Mouse (Mus musculus): ENCODE data around the gene 1700109H08Rik.
A peak's percentile ranks its signal among the peaks of the same experiment; 100 is the strongest.
"Not testable (repeated sequence)": the region's sequence is repeated elsewhere in the genome, so short reads cannot be mapped to it uniquely, and the experiment has no call there.

Gene 1700109H08Rik

DNA sequence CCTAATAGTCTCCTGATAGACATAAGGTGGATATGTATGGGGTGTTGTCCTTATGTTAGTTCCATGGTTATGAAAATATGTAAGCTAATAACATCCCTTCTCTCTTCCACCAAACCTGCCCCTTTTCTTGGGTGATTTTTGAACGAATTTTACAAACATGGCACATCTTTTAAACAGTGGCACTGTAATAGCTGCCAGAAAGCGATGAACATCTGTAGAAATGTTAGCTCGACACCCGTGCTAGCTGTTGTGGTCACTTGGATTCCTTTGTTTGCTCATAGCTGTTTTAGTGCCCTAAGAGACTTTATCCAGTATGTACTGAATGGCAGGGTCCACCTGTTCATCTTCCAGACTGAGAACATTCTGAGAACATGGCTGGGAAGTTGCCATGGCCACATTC, at the start of gene 1700109H08Rik:
1700109H08Rik (plus strand) TSS at position 301 of the 400 bp plus-strand sequence.
- no peak for DNase-seq

DNA sequence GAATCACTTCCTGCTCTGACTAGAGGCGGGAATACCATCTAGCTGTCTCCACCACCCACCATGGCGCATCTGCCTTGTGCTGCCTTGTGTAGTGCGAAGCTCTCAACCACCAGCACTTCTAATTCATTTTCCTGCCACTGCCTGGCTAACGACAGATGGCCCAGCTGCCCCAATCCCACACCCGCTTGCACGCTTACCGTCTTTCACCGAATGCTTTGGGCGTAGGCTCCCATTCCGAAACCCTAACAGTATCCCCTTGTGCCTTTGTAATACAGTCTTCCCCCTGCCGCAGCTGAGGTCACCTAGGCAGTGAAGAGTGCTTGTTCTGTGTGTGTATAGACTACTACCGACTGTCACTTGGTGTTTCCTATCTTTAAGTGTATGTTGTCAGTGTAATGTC, 49.6 kb upstream of the 1700109H08Rik start:
- DNase-seq = no peak

DNA sequence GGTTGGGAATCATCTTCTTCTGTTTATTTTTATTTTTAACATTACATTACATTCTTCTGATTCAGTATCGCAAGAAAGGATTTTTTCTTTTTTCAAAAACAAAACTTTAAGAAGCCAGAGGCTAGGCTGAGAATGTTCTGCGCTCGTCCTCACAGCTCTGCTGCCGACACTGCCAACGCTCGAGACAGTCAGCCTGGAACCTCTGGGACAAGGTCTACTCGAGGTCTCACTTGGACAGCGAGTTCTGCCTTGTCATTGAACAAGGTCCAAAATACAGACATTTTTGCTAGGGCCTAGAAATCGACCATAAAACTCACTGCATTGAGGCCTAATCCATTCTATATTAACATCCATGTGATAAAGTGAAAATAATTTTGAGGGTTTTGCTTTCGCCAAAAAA, 48.5 kb upstream of the 1700109H08Rik start:
- DNase-seq = no peak

DNA sequence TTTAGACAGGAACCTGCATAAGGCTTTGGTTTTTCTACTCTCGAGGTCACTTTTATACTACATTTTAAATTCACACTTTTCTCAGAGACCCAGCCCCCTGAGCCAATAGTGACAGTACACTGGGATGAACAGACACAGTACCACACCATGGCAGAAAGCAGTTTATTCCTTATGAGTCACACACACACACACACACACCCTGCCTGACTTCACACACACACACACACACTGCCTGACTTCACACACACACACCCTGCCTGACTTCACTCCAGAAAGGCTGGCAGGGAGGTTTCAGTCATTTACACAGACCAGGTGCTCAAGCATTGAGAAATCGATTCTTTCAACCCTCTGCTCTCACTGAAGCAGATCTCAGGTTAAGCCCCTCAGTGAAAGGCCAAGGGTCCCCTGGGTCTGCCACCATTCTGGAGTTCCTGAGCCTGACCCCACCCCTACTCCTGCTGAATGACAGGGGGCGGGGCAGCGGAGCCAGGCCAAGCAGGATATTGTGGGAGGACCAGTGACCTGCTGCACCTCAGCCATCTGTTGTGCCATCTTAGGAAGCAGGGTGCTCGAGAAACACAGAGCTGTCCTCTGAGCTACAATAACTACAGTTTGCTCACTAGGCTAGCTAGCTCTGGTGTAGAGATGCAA, 44.2 kb upstream of the 1700109H08Rik start:
- no peak for DNase-seq

DNA sequence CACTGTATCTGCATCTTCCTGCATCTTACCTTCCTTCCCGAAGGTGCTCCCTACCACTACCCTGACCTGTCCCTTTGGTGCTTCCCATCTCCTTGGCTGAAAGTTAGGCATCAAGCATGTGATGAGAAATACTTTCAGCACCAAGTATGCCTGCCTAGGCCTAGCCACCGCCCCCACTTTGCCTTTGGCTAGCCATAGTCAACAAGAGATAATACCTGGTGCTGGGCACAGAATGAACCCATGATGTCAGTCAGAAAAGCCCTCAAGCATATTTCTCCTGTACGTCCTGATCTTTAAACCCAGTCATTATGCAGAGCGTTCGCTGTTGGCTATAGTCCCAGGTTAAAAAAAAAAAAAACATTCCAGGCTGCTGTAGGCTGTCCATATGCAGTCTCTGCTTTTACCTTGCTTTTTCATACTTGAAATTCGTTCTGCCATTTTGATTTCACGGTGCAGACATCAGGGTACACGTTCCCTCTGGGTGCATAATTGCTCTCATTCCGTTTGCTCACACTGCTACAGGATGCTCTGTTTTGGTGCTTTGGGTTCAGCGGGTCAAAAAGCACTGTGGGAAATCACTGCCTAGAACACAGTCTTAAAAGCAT, 41.7 kb upstream of the 1700109H08Rik start:
- DNase-seq = no peak

DNA sequence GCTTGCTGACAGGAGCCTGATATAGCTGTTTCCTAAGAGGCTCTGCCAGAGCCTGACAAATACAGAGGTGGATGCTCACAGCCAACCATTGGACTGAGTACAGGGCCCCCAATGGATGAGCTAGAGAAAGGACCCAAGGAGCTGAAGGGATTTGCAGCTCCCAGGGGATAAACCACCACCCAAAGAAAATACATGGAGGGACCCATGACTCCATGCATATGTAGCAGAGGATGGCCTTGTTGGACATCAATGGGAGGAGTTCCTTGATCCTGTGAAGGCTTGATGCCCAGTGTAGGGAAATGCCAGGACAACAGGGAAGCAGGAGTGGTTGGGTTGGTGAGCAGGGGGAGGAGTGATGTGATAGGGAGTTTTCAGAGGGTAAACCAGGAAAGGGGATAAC, 39.3 kb upstream of the 1700109H08Rik start:
- not testable (repeated sequence) for DNase-seq

DNA sequence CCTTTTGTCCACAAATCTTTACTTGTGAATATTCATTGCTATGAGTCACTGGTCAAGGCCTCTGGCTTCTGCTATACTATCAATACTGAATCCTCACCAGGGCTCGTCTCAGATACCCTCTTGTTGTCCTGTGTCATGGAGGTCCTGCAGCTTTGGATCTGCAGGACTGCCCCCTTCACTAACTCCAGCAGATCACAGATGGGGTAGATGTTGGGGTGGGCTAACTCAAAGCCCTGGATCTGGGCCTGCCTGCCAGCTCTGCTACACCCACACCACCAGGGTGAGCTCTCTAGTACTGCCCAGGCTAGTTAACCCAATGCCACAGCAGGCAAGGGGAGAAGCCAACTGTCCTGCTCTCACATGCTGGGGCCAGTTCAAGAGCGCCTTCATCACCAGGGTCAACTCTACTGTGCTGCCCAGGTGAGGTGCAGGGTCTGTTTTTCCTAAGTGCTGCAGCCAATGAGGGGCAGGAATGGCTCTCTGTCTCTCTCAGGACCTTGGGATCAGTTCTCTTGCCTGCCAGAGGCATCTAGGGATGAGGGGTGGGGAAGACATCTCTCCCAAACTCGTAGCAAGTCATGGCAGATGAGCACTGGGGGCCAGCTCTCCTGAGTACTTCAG, 34.7 kb upstream of the 1700109H08Rik start:
- DNase-seq = no peak

DNA sequence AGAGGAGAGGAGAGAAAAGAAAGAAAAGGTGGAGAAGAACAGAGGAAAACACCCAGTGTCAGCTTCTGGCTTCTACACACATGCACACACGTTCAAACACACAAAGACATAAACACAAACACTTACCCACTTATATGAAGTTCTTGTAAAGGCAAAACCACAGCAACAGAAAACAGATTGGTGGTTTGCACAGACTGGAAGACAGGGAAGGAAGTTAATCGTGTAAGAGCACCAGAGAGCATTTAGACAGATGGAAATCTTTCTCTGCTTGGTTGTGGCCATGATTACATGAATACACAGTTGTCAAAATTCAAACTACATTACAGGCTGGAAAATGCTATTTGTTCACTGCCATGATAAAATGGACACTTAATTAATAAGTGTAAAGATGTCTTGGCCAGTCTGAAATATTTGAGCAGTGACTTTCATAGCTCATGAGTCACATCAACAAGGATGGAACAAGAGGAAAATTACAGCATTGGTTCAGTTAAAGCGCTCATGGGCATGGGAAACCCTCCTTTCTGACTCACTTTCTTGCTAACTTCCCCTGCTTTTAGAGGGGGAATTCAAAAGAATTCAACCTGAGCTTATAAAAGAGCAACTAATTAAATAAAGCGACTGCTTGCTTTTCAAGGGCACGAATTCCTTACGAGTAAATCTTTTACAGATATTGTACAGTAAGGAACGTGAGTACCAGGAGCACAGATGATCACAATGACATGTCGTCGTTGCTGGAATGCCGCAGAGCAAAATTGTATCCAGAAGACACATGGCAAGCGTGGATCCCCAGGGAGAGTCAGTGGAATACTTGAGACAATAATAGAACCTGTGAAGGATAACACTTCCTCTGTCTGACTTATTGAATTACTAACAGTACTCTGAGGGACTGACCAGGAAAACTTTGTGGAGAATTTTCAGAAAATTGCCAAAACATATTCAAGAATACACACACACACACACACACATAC, 32.6 kb upstream of the 1700109H08Rik start:
- no peak for DNase-seq

DNA sequence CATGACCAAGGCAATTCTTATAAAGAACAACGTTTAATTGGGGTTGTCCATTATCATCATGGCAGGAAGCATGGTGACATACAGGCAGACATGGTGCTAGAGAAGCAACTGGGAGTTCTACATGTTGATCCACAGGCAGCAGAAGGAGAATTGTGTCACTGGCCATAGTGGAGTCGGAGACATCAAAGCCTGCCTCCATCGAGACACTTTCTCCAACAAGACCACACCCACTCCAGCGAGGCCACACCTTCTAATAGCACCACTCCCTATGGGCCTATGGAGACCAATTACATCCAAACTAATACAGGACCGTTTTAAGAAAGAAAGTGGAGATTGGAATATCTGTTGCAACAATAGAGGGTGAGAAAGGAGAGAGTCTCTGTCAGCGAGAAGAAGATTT, 29.5 kb upstream of the 1700109H08Rik start:
- no peak for DNase-seq

DNA sequence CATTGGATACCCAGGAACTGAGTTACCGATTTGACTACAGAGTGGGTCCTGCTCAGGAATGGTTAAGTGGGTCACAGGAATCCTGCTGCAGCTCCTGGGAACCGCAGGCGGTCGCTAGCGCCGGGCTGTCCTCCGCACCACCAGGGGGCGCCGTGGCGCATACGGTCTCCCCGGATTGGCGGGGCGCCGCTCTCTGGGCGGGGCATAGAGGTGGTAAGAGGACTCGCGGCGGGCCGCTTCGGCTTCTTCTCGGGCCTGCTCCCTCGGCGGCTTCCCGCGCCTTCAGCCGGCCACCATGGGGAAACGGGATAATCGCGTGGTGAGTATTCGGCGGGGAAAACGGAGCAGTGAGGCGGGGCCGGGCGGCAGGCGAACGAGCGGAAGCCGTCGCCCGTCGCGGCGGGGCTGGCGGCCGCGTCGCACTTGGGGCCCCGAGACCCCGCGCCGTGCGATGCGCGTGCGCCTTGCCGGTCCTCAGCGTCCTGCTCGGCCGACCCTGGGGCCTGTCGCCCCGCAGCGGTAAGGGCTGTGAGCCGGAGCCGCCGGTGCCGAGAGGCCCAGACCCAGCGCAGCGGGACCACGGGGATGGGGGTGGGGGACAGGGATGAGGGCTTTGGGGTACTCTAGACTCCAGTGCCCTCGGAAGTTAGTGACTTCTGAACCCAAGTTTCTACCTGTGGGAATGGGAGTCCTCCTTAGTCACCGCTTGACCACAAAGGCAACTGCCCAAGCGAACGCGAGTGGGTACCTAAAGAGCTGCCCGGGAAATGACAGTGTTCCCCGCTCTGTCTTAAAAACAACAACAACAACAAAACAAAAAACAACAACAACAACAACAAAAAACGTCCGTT, 27.5 kb upstream of the 1700109H08Rik start, which contains the start of gene Fam133b:
Fam133b (plus strand) TSS at position 205 of the 851 bp plus-strand sequence.
- DNase-seq = peak; percentile 93 to 99

DNA sequence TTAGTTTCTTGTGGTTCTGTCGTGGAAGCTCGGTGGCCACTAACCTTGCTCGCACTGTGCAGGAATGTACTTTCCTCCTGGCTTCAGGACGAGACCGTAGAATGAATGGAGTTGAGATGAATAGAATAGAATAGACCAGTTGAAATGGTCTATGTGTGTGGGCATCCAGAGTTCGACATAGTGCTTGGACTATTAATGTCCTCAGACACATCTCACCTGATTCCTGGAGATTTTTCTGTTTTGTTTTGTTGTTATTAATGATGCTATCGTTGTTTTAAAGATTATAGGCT, 26.9 kb upstream of the 1700109H08Rik start:
- no peak for DNase-seq

DNA sequence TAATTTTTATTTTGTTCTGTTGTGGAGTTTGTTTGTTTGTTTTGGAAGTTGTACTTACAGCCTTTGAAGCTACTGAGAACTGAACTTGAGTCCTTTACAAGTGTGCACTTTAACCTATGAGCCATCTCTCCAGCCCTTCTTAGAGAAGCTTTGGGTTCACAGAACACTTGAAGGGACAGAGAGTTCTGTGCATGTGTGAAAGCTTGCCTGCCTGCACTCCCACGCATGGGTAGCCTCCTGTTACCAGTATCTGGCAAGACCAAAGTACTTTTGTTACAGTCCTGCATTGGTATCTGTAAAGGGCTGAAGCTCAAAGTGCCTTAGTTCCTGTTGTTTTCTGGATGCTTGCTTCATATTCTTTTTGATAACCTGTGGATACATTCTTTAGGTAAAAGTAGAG, 25.1 kb upstream of the 1700109H08Rik start:
- DNase-seq = no peak

DNA sequence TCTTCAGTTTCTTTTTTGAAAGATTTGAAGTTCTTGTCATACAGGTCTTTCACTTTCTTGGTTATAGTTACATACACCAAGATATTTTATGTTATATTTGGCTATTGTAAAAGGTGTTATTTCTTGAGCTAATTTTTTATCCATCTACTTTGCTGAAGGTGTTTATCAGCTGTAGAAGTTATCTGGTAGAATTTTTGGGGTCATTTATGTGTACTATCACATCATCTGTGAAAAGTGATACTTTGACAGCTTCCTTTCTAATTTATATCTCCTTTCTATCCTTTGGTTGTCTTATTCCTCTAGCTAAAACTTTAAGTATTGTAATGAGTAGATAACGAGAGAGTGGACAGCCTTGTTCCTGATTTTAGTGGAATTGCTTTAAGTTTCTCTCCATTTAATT, 19.9 kb upstream of the 1700109H08Rik start:
- no peak for DNase-seq

DNA sequence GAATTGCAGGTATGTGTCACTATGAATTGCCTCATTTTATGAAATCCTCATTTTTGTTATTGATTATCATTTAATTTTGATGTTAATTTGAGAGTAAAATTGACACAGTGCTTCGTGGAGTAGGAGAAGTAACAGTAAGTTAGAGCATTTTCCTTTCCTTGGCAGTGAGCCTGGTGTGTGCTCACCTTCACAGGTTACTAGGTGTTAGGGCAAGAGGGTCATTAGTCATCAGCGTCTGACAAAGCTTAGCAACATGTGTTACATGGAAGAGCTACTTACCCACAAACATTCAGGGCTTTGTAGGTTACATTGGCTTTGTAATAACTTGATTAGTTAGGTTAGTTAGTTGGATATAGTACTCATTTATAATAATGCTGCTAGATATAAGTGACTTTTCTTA, 17.2 kb upstream of the 1700109H08Rik start:
- DNase-seq = no peak

DNA sequence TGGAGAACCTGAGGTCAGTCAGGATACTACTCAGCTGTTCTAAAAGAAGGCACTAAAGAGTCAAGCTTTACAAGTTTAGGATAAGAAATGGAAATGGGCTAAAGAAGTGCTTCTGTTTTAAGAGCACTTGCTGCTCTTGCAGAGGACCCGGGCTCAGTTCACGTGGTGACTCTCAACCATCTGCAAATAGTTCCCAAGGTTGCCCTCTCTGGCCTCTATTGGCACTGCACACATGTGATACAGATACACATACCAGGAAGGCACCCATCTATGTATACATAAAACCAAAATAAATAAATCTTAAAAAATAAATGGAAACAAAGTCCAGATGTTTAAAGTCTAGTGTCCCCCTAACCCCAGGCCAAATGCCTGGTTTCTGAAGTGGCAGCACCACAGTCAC, 3.5 kb downstream of the 1700109H08Rik start:
- DNase-seq = no peak

DNA sequence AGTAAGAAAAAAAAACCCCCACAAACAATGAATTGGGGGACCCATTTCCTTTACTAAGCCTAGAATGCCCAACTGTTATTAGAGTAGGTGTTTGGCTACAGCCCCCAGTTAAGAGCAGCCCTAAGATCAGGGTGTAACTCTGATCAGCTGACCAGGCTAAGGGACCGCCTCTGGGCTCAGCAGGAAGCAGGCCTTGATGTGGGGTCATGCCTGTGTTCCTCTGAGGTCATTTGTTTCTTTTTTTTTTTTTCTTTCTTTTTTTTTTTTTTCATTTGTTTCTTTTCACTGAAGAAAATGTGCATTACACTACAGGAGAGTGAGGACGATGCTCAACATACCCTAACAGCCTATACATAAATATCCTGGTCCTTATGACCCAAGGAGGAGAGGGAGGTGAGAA, 6.6 kb downstream of the 1700109H08Rik start:
- DNase-seq = no peak

DNA sequence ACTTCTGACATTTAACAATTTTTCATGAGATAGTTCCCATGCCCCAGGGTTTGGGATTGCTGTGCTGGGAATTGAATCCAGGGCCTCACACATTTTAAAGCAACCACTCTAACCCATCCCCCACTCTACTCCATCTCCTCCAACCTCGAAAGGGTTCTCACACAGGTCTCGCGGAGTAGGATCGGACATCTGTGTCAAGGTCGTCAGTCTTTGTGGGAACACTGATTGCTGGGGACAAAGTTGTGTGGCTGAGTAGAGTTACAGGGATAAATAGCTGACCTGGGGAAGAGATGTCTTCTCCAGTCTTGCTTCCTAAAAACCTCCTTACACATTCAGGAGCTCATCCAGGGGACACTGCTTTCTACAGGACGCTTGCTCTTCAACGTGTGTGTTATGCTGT, 7.7 kb downstream of the 1700109H08Rik start:
- no peak for DNase-seq

DNA sequence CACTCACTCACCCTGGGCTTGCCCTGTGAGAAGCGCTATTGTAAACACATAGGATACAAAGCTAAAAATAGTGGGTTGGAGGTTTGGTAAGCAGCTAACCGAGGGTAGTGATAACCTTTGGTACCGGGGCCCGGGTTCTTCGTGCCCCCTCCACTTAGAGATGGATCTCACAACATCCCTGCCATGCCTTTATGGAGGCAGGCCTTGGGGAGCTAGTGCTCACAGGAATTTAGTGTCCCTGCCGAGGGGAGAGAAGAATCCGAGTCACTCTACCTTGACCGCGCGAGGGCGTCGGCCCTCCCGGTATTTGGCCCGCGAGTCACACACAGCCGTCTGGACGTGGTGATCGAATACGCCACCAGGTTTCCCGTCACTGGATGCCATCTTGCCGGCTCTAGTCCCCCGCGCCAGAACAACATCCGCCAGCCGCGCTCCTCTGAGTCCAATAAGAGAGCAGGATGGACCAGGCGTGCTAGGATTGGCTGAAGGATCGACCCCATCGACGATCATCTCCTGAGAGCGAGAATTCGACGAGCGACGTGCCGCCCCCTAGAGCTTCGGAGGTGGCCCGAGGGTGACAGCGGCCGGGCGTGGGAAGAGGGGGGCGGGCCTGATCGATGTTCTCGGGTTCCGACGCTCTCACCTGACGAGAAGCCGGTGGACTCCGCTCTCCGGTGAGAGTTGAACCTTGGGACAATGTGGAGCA, 24.5 kb downstream of the 1700109H08Rik start, which contains the start of gene Pex1:
Pex1 (plus strand) TSS at position 374 of the 706 bp plus-strand sequence.
- DNase-seq = peak; percentile 91 to 95

DNA sequence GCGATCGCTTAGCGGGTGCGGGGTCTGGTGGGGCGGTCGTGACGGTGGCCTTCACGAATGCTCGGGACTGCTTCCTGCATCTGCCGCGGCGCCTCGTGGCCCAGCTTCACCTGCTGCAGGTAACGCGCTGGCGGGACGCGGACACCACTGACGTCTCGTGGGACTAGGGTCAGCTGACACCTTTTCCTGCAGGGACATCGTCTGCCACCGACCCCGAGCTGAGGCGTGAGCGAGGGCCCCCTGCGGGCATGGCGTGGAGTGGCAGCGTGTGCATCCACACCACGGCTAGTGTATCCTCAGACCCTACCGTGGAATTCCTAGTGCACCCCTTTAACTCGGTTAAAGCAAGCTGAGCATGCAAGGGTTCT, 25.0 kb downstream of the 1700109H08Rik start, which contains the start of gene Rbm48:
Rbm48 (minus strand) TSS at position 187 of the 368 bp plus-strand sequence.
- DNase-seq = peak; percentile 82 to 85

DNA sequence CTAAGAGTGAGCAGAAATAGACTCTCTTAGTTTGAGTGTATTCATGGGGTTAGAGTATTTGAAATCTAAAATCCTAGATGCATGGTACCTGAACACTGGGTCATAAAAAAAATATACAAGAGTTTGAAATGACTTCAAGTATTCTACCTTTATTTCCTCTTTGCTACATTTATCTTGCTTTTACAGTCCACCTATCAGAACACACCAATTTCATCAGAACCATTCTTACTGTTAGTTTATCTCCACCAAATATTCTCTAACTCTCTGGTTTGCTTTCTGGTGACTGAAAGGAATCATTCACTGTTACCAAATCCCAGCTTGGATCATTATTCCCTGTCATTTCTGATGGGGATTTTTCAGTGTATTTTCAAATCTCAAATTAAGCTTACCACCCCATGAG, 25.8 kb downstream of the 1700109H08Rik start:
- no peak for DNase-seq

DNA sequence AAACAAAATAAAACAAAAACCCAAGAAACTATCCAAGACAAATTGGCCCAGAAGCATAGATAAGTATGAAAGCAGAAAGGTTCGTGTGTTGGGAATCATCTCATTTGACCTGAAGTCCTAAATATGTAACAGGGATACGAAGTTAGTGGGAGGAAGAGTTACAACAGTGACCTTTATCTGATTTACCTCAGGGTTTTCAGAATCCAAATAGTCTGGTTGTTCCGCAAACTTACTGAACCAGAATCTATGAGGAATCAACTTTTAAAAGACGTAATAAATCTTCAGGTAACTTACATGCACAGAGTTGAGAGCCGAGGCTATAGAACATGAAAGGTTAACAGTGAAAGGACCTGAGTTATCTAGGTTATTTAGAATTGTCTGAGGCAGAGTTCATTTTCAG, 27.4 kb downstream of the 1700109H08Rik start:
- DNase-seq = no peak

DNA sequence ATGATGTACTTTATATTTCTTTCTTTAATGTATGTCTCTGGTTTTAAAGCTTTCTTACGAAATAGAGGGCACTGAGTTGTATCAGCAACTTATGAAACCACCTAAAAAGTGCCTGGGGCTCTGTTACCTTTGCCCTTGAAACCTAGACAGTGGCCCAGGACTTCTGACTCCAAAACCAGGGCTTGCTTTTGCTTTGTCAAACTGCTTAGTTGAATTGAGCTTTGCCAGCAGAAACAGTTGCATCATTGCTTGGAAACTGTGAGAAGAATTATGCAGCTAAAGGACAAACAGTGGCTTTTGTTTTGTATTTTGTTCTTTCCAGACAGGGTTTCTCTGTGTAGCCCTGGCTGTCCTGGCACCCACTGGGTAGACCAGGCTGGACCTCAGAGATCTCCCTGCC, 28.9 kb downstream of the 1700109H08Rik start:
- no peak for DNase-seq
